Mouse (Mus musculus) stomach, postnatal 0 days (tissue): ENCODE data around the gene Ms4a4d. TPM values are rescaled to one million over a fixed set of nuclear protein-coding genes. Genes with fewer than 3 reads are reported as not detected.

Experiments
- ATAC-seq: fragments of 200-750 bp; cut with Nextera tagmentation; 2 replicates; pipeline ENCODE4 v1.8.0; 2017; ENCODE audit not compliant: low FRiP score, low TSS enrichment
- DNase-seq: peaks from one replicate; pipeline ENCODE4 v3.0.0-alpha.2; 2016; ENCODE audit warnings: low spot score
- H3K27ac ChIP-seq: fragments of 300-500 bp; sonication (generic); replicated peaks from 2 replicates; pipeline ENCODE4 v1.5.1; 2014; ENCODE audit warnings: mild to moderate bottlenecking, control low read depth
- H3K27me3 ChIP-seq: fragments of 300-500 bp; sonication (generic); 2 replicates; pipeline ENCODE4 v1.6.1; 2014; ENCODE audit warnings: low read length; ENCODE audit not compliant: control insufficient read depth, insufficient read depth
- H3K36me3 ChIP-seq: fragments of 300-500 bp; sonication (generic); 2 replicates; pipeline ENCODE4 v1.6.1; 2014; ENCODE audit warnings: low read length, mixed read lengths; ENCODE audit not compliant: control insufficient read depth, insufficient read depth
- H3K4me1 ChIP-seq: fragments of 300-500 bp; sonication (generic); replicated peaks from 2 replicates; pipeline ENCODE4 v1.6.1; 2014; ENCODE audit warnings: antibody characterized with exemption; ENCODE audit not compliant: control insufficient read depth, insufficient read depth
- H3K4me2 ChIP-seq: fragments of 300-500 bp; sonication (generic); replicated peaks from 2 replicates; pipeline ENCODE4 v1.6.1; 2014; ENCODE audit warnings: low read depth, mild to moderate bottlenecking, control low read depth, moderate library complexity
- H3K4me3 ChIP-seq: fragments of 300-500 bp; sonication (generic); 2 replicates; pipeline ENCODE4 v1.5.1; 2014; ENCODE audit warnings: low read depth, low read length, control low read depth
- H3K9ac ChIP-seq: fragments of 300-500 bp; sonication (generic); 2 replicates; pipeline ENCODE4 v1.6.1; 2014; ENCODE audit warnings: mild to moderate bottlenecking, low read length, control low read depth, mixed read lengths
- H3K9me3 ChIP-seq: fragments of 300-500 bp; sonication (generic); 2 replicates; pipeline ENCODE4 v1.6.1; 2016; ENCODE audit warnings: low read length; ENCODE audit not compliant: control insufficient read depth
- CTCF ChIP-seq: IDR thresholded peaks from 2 replicates; pipeline ENCODE4 v1.5.1; 2016; ENCODE audit warnings: antibody characterized with exemption, low read depth, mild to moderate bottlenecking, moderate library complexity
- EP300 ChIP-seq: optimal IDR thresholded peaks from 2 replicates; pipeline ENCODE3; 2016; ENCODE audit warnings: antibody characterized with exemption
- WGBS: fragments of 180-500 bp; shearing (Covaris S2); extraction: QIAGEN DNeasy Blood & Tissue Kit; methylation state at CpG from one replicate; pipeline ENCODE4 v1.1.7; 2014; 5-methylcytosine and 5-hydroxymethylcytosine counted together
- polyA plus RNA-seq: library from polyadenylated mRNA; unstranded; fragments of >200 nt; fragmentation: Nextera tagmentation; extraction: Ambion mirVana; gene quantifications from 2 replicates; pipeline ENCODE4 v1.2.1, GENCODE M21; 2015

Gene Ms4a4d
- polyA plus RNA-seq, 1 experiment from 2014 or later, result 8.6 TPM

GRCm38 (mm10) chr19:11601349-11601748 is 64.7 kb downstream of the Ms4a4d start:
- no peak for TF ChIP-seq EP300
- no peak for TF ChIP-seq CTCF
- H3K27ac ChIP-seq, result no peak overlapping the region
- H3K4me1 ChIP-seq, result no peaks in the 10 kb centered on the region
- no peaks in the 10 kb centered on the region for H3K27me3 ChIP-seq
- H3K4me3 ChIP-seq, result no peak overlapping the region
- no peak for ATAC-seq
- no peaks in the 10 kb centered on the region for H3K9me3 ChIP-seq
- 88% methylated on average over 3 of the region's 3 CpGs for WGBS
- no peaks in the 10 kb centered on the region for H3K36me3 ChIP-seq
- H3K9ac ChIP-seq, result no peak overlapping the region
- H3K4me2 ChIP-seq, result no peak overlapping the region
- DNase-seq, result no peak

GRCm38 (mm10) chr19:11602026-11602425 is 65.4 kb downstream of the Ms4a4d start:
- H3K4me1 ChIP-seq, result no peaks in the 10 kb centered on the region
- peak; percentile 21 for DNase-seq
- 73% methylated on average over 2 of the region's 2 CpGs for WGBS
- ATAC-seq, result no peak
- TF ChIP-seq EP300 (no peak), CTCF (peak; percentile 88)
- H3K9me3 ChIP-seq, result no peaks in the 10 kb centered on the region
- H3K9ac ChIP-seq, result no peak overlapping the region
- H3K27ac ChIP-seq, result no peak overlapping the region
- H3K4me3 ChIP-seq, result no peak overlapping the region
- no peaks in the 10 kb centered on the region for H3K27me3 ChIP-seq
- H3K4me2 ChIP-seq, result no peak overlapping the region
- no peaks in the 10 kb centered on the region for H3K36me3 ChIP-seq

- no peak within 1 kb of the TSS for H3K4me2 ChIP-seq
- DNase-seq (no peak), ATAC-seq (no peak)
- H3K9ac ChIP-seq, result no peak within 1 kb of the TSS
- no peak within 1 kb of the TSS for H3K27ac ChIP-seq
- H3K4me1 ChIP-seq, result no peaks in the 10 kb centered on the region
- 89% methylated on average over 2 of the region's 2 CpGs for WGBS
- no peak within 1 kb of the TSS for H3K4me3 ChIP-seq
- TF ChIP-seq CTCF (no peak), EP300 (no peak)
- H3K27me3 ChIP-seq, result no peaks in the 10 kb centered on the region
- H3K36me3 ChIP-seq, result no peaks in the 10 kb centered on the region
- no peaks in the 10 kb centered on the region for H3K9me3 ChIP-seq
Measured at GRCm38 (mm10) chr19:11604603-11605002, 68.0 kb downstream of the Ms4a4d start, which contains the start of gene Ms4a6d. Ms4a6d (minus strand) TSS chr19:11604849.

Other genes with a start within 250 kb of the Ms4a4d start
- gene Ms4a14, start 222.3 kb upstream of the Ms4a4d start, polyA plus RNA-seq, result 0.08 and 0.10 TPM in 2 replicates
- gene Ms4a7, start 200.7 kb upstream of the Ms4a4d start, polyA plus RNA-seq, result 13.6 and 15.0 TPM in 2 replicates
- gene Ms4a4a, start 161.3 kb upstream of the Ms4a4d start, polyA plus RNA-seq, result 6.0 TPM in 2 replicates
- gene Ms4a4c, start 132.0 kb upstream of the Ms4a4d start, polyA plus RNA-seq, result 0.59 and 1.1 TPM in 2 replicates
- 0.89 and 1.0 TPM in 2 replicates for gene Ms4a4b, start 93.2 kb upstream of the Ms4a4d start, polyA plus RNA-seq
- gene Ms4a6c, start 67.4 kb upstream of the Ms4a4d start, polyA plus RNA-seq, result 9.6 and 10.5 TPM in 2 replicates
- 0.16 and 0.19 TPM in 2 replicates for gene Gm8369, start 50.9 kb upstream of the Ms4a4d start, polyA plus RNA-seq
- gene Ms4a6b, start 20.3 kb upstream of the Ms4a4d start, polyA plus RNA-seq, result 6.6 and 6.9 TPM in 2 replicates
- 4.5 and 5.0 TPM in 2 replicates for gene Ms4a6d, start 68.0 kb downstream of the Ms4a4d start, polyA plus RNA-seq
- gene Ms4a2, start 86.9 kb downstream of the Ms4a4d start, polyA plus RNA-seq, result 0.16 and 0.24 TPM in 2 replicates
- 0.07 and 0.10 TPM in 2 replicates for gene Ms4a3, start 104.0 kb downstream of the Ms4a4d start, polyA plus RNA-seq
- gene Oosp2, start 123.8 kb downstream of the Ms4a4d start, polyA plus RNA-seq, result not detected in 2 replicates
- not detected in 2 replicates for gene Oosp1, start 154.3 kb downstream of the Ms4a4d start, polyA plus RNA-seq
- gene Oosp3, start 160.3 kb downstream of the Ms4a4d start, polyA plus RNA-seq, result not detected in 2 replicates
- 161 and 172 TPM in 2 replicates for gene Gif, start 210.8 kb downstream of the Ms4a4d start, polyA plus RNA-seq
- gene Mrpl16, start 233.6 kb downstream of the Ms4a4d start, polyA plus RNA-seq, result 49.2 and 51.4 TPM in 2 replicates